Mouse (Mus musculus) bone marrow, adult 2 months (tissue): ENCODE data around the gene Pofut1. TPM values are rescaled to one million over a fixed set of nuclear protein-coding genes. Genes with fewer than 3 reads are reported as not detected.

Experiments
- H3K27ac ChIP-seq: fragments of 200-500 bp; 2 replicates; pipeline ENCODE4 v1.5.1; 2012; ENCODE audit warnings: low read depth, mild to moderate bottlenecking, control low read depth, inconsistent platforms, low read length; ENCODE audit not compliant: control insufficient read depth, poor library complexity, insufficient read depth
- H3K4me1 ChIP-seq: fragments of 200-500 bp; 2 replicates; pipeline ENCODE4 v1.6.1; 2011; ENCODE audit warnings: low read length; ENCODE audit not compliant: control insufficient read depth, insufficient read depth
- H3K4me3 ChIP-seq: fragments of 200-500 bp; replicated peaks from 2 replicates; pipeline ENCODE3; 2011; ENCODE audit warnings: mild to moderate bottlenecking, low read depth, low read length, control low read depth; ENCODE audit not compliant: control insufficient read depth
- CTCF ChIP-seq: fragments of 200-500 bp; IDR thresholded peaks from 2 replicates; pipeline ENCODE4 v1.5.1; 2011; ENCODE audit warnings: low read length, control low read depth; ENCODE audit not compliant: control insufficient read depth, insufficient read depth
- POLR2A ChIP-seq: fragments of 200-500 bp; IDR thresholded peaks from 2 replicates; pipeline ENCODE4 v1.6.1; 2011; ENCODE audit warnings: low read depth, mild to moderate bottlenecking, control low read depth, low read length, borderline replicate concordance; ENCODE audit not compliant: control insufficient read depth
- WGBS: fragments of 180-500 bp; shearing (Covaris S2); methylation state at CpG from one replicate; pipeline ENCODE4 v1.1.7; 2018; 5-methylcytosine and 5-hydroxymethylcytosine counted together
- polyA plus RNA-seq: library from polyadenylated mRNA; stranded (reverse); fragments of >200 nt; gene quantifications from 2 replicates; pipeline ENCODE4 v1.2.4, GENCODE M21; 2011; ENCODE audit warnings: low replicate concordance; ENCODE audit not compliant: missing spikeins, insufficient read depth, insufficient read length

Gene Pofut1
- polyA plus RNA-seq, 1 experiment = 12.6 TPM

DNA sequence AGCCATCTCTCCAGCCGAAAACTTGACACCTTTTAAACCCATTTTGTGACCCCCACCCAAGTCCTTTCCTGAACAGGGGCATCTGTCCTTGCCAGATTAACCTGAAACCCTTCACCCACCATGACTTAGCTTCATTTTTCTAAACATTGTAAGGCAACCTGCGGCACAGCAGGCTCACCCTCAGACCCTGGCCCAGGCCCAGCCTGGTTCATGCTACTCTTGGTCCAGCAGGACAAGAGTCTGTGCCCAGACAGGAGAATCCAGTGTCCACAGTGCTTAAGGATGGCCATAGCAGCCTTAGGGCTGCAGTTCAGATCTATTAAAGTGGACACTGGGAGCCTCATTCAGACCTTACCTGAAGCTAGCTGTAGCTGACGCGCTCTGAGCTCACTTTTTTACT lies 28.0 kb upstream of the Pofut1 start:
- 81% methylated on average over 4 of the region's 4 CpGs for WGBS

DNA sequence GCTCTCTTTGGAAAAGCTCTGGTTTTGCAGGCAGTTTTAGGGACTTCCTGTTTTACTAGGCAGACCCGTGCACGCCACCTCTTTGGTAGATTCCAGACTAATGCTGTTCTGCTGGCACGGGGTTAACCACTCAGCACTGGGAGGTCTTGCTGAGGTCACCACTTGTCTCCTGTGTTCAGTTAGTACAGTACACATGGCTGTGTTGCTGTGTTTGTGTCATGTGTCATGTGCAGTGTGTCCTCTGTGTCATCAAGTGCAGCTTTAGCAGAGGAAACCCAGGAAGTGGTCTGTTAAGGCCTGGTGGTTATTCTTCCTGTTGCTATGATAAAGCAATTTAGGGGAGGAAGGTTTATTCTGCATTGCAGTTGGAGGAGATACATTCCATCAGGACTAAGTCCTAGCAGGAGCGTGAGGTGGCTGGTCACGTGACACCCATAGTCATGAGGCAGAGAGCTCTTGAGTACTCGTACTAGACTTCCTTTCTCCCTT lies 26.5 kb upstream of the Pofut1 start:
- H3K4me3 ChIP-seq = peak overlapping the region; percentile 32
- WGBS = 6% methylated on average over 6 of the region's 6 CpGs
- peaks cover 7% of the 10 kb centered on the region for H3K4me1 ChIP-seq
- H3K27ac ChIP-seq = peak overlapping the region; percentile 66; the same call in 1 of the 2 replicates
- no peak for TF ChIP-seq POLR2A
- TF ChIP-seq CTCF = no peak

More for the DNA sequence above, 28.0 kb upstream of the Pofut1 start:
- Histone ChIP-seq H3K4me3 (no peak overlapping the region), H3K27ac (no peak overlapping the region), H3K4me1 (peaks cover 9% of the 10 kb centered on the region)
- TF ChIP-seq CTCF (no peak), POLR2A (no peak)

DNA sequence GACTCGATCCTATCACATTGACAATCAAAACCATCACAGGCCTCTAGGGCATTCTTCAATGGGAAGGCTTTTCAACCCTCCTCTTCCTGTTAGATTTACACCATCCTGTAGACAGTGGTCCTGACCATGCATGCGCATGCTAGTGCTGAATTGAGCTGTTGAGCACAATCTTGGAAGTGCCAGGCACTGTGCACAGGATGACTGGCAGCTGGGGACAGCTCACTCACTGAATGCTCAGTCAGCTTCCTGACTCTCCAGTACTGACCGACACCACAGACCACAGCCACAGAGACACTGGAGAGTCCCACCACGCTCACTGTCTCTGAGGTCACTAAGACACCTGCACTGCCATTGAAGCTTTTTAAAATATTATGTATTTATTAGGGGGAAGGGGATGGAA lies 25.9 kb upstream of the Pofut1 start:
- WGBS = 14% methylated on average over 4 of the region's 4 CpGs
- Histone ChIP-seq H3K4me3 (no peak overlapping the region), H3K27ac (no peak overlapping the region), H3K4me1 (peaks cover 7% of the 10 kb centered on the region)
- TF ChIP-seq CTCF (no peak), POLR2A (no peak)

DNA sequence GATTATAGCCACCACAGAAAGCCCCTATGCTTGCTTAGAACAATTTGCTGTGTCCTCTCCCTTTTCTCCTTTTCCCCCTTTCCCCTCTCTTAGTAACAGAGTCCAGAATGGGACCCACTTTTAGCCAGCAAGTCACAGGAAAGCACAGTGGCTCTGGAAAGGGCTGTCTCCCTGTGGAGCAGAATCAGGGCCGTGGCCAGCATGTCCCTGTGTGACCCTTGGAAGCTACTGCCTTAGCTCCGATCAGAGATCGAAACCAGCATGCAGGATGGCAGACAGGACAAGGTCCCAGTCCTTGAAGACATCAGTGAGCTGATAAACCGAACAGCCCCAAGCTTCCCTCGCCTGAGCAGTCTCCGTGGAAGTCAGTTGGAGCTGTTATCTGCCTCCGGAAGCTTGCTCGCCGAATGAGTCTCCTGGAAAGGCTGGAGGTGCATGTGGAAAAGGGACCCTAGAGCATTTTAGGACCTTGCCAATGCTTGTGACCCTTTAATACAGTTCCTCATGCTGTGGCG lies 23.4 kb upstream of the Pofut1 start:
- WGBS = 80% methylated on average over 10 of the region's 10 CpGs
- H3K27ac ChIP-seq = no peak overlapping the region
- H3K4me1 ChIP-seq = peaks cover 9% of the 10 kb centered on the region
- no peak overlapping the region for H3K4me3 ChIP-seq
- TF ChIP-seq POLR2A (no peak), CTCF (no peak)

DNA sequence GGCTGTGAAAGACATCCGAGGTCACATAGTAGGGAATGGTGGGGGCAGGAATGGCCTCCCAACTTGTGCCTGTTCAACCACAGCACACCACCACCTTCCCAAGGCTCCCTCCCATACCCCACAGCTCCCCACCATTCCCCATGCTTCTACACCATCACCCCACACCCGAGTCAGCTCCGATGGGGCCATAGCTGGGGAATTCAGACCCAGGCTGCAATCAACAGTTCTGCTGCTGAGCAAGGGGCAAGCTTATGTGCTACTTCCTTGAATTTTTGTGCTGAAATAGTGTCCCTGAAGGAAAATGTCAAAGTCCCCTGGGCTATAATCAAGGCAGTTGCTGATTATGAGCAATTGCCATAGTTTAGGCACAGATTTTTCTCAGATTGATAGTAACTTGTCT lies 22.8 kb upstream of the Pofut1 start:
- WGBS = 82% methylated on average over 3 of the region's 3 CpGs
- H3K4me1 ChIP-seq = peaks cover 9% of the 10 kb centered on the region
- no peak overlapping the region for H3K4me3 ChIP-seq
- TF ChIP-seq CTCF = no peak
- TF ChIP-seq POLR2A = no peak
- no peak overlapping the region for H3K27ac ChIP-seq

DNA sequence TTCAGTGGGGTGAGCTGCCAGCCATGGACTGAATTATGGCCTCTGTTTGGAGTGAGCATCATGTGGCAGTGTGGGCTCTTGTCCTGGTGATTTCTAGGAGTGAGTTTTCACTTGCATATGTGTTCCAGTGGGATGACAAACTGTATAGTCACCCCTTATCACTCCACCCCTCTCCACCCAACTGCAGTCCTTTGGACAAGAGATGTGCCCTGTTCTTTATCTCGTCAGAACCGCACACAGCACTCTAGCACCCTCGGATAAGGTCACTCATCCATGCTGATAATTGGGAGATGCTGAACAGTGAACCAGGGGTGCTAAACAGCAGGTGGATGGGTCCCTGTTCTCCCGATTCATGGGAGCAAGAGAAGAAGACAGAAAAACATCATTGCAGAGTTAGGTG lies 19.7 kb upstream of the Pofut1 start:
- TF ChIP-seq POLR2A = no peak
- TF ChIP-seq CTCF = no peak
- Histone ChIP-seq H3K27ac (peak overlapping the region; percentile 46), H3K4me1 (peaks cover 3% of the 10 kb centered on the region), H3K4me3 (no peak overlapping the region)
- WGBS = 68% methylated on average over 4 of the region's 4 CpGs

DNA sequence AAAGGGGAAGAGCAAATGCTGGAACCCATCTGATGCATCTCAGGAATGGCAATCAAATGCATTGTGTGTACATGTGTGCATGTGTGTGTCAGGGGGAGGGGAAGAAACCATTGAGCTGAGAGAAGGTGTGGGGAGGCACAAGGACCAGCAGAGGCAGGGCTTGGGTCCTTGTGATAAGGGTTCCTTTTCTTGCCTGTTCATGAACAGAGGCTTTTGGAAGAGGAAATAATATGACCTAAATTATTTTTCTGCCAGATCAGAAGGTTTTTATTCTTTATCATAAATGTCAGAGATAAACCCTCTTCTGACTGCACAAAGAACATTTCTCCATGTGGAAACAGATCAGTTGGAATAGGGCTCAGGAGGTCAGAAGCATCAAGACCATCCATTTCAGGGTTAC lies 19.2 kb upstream of the Pofut1 start:
- H3K4me3 ChIP-seq = no peak overlapping the region
- TF ChIP-seq POLR2A (no peak), CTCF (no peak)
- H3K4me1 ChIP-seq = peaks cover 3% of the 10 kb centered on the region
- H3K27ac ChIP-seq = no peak overlapping the region

DNA sequence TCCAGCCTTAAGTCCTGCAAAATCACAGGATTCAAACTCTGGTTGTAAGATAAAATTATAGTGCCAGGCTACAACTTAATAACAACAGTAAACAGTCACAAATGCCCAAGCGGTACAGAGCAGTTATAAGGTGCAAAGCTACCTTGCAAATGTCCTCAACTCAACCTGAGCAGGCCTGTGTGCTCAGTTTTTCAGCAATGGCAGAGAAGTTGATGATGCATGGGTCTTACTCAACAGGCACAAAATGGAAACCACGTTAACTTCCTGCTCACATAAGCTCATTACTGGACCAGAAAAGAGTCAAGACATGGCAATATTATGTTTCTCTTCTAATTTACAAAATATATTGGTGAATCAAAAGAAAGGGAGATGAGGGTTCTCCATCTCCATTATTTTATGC lies 18.8 kb upstream of the Pofut1 start:
- no peak overlapping the region for H3K4me3 ChIP-seq
- H3K27ac ChIP-seq = no peak overlapping the region
- H3K4me1 ChIP-seq = peaks cover 3% of the 10 kb centered on the region
- 63% methylated on average over 2 of the region's 2 CpGs for WGBS
- TF ChIP-seq POLR2A (no peak), CTCF (no peak)
